Mouse (Mus musculus) naive thymus-derived CD4-positive, alpha-beta T cell, adult 2 months (primary cell): ENCODE measurements around the gene Cd8a.
"Not testable (repeated sequence)": the region's sequence is repeated elsewhere in the genome, so short reads cannot be mapped to it uniquely, and the experiment has no call there.

Experiments
- DNase-seq: peaks from one replicate; pipeline ENCODE4 v3.0.0-alpha.2; 2011; ENCODE audit warnings: low read depth

The Cd8a gene

DNA sequence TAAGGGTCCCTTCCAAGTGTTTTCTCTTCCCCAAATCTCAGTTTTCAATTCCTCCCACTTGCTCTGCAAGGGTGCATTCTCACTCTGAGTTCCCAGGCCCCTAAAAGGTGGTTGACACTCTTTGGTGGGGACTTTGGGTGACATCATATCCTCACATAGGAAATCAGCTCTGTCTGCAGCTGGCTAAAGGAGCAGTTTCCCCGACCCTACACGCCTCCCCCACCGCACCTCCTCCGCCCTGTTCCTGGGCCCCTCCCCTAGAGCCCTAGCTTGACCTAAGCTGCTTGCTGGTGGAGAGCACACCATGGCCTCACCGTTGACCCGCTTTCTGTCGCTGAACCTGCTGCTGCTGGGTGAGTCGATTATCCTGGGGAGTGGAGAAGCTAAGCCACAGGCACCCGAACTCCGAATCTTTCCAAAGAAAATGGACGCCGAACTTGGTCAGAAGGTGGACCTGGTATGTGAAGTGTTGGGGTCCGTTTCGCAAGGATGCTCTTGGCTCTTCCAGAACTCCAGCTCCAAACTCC, at the start of gene Cd8a:
Gene Cd8a (plus strand): TSS at position 179 of the 527 bp plus-strand sequence.
- DNase-seq = no peak

GRCm38 (mm10) chr6:71324816-71325215, 48.4 kb upstream of the Cd8a start:
- no peak for DNase-seq

DNA sequence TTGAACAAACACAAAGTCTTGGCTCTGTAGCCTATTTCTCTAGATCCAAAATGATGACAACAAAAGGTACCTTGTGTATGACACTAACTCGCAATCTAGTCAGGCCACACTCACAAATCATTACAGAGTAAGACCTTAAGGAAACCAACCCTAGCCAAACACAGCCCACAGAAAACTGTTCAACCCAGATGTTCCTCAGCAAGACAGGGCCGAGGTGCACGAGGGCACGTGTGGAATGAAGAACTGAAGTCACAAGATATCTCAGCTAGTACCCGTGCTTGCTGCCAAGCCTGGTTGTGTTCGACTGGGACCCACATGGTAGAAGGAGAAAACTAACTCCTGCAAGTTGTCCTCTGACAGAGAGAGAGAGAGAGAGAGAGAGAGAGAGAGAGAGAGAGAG, 43.3 kb upstream of the Cd8a start:
- no peak for DNase-seq

- no peak for DNase-seq
These were observed 42.7 kb upstream of the Cd8a start for GRCm38 (mm10) chr6:71330486-71330885.

DNA sequence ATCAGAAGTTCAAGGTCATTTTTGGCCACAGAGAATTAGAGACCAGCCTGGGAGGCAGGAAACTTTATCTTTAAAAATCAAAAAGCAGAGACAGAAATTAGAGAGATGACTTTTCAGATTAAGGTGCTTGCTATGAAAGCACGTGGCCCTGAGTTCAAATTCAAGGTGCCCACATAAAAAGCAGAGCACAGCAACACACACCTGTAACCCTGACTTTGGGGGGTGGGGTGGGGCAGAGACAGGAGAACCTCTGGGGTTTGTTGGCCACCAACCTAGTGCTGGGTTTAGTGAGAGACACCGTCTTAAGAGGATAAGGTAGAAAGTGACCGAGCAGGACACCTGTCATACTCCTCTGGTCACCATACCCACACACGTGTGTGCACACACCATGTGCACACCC, 41.7 kb upstream of the Cd8a start:
- DNase-seq = not testable (repeated sequence)

- DNase-seq = no peak
These were observed 40.8 kb upstream of the Cd8a start for GRCm38 (mm10) chr6:71332236-71332965.

GRCm38 (mm10) chr6:71333031-71333430, 40.2 kb upstream of the Cd8a start:
- no peak for DNase-seq

GRCm38 (mm10) chr6:71333578-71334273, 39.5 kb upstream of the Cd8a start:
- no peak for DNase-seq

DNA sequence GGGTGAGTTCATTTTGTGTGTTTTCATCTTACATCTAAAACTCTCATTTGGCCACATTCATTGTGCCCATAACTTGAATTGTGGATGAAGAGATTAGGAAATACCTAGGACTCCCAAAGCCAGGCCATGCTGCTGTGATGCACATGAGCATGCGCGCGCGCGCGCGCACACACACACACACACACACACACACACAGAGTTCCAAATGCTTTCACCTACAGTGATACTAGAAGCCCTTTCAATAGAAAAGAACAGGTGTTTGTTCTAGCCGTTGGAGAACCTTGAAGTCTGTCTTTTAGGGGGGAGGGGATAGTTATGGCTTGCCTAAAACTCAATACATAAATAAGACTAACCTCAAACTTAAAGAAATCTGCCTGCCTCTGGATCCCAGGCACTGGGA, 35.6 kb upstream of the Cd8a start:
- DNase-seq = no peak

DNA sequence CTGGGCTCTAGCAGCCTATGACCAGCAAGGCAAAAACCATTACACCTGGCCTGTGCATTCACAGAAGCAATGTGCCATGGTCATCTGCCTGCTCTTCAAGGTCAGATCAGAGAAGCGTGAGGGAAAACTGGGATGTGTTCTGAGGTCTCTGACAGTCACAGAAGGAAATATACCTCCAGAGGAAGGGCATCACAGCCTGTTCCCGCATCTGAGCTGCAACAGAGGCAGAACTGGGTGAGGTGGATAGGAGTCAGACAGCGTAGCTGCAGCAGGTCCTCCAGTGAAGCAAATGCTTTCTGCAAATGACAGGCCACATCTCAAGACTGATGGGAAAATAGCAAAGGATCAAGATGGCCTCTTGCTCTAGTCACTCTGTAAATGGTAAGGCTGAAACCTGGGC, 34.3 kb upstream of the Cd8a start:
- no peak for DNase-seq

- no peak for DNase-seq
These were observed 33.9 kb upstream of the Cd8a start for GRCm38 (mm10) chr6:71339351-71339750.

- no peak for DNase-seq
These were observed 32.0 kb upstream of the Cd8a start for GRCm38 (mm10) chr6:71341179-71341578.

GRCm38 (mm10) chr6:71348006-71348405, 25.2 kb upstream of the Cd8a start:
- DNase-seq = no peak

- DNase-seq = no peak
These were observed 22.0 kb upstream of the Cd8a start for GRCm38 (mm10) chr6:71351201-71351600.

- DNase-seq = no peak
These were observed 21.0 kb upstream of the Cd8a start for GRCm38 (mm10) chr6:71352201-71352600.

DNA sequence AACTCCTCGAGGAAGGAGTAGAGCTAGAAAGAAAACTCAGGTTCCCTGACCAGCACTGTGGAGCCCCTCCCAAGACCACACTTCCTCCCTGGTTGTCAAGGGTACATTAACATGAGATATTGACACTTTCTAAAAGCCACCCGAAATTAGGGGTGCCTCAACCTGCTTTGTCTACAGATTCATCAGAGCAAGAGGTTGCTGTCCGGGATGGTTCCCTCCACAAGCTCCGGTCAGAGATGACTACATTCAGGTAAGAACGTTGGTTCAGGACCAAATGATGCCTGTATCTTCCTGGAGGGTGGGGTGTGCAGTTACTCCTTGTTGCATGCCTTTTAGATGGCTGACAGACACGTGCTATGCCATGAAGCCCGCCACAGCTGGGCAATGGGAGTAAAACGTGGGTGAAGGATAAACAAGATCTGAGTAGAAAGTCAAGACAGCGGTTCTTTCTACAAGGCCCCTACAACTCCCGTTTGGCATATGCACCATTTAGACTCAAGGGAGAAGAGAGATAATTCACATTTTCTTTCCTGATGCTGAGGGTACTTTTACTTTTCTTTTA, 20.3 kb upstream of the Cd8a start:
- DNase-seq = no peak

DNA sequence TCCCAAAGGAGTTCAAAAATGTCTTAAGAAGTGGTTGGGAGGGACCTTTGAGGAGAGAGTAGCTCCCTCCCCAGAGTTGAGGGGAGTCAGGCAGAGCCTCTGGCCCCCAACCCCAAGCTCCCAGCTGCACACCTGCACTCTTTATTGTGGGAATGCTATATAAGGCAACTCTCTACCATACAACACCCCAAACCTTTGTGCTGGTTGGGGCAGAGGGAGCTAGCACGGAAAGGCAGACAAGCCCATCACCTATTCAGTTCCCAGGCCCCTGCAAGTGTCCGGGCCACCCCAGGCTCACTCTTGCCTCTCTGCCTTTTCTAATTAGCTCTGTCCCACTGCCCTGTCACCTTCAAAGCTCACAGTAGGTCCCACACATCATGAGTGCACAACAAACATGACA, 19.5 kb upstream of the Cd8a start:
- no peak for DNase-seq

DNA sequence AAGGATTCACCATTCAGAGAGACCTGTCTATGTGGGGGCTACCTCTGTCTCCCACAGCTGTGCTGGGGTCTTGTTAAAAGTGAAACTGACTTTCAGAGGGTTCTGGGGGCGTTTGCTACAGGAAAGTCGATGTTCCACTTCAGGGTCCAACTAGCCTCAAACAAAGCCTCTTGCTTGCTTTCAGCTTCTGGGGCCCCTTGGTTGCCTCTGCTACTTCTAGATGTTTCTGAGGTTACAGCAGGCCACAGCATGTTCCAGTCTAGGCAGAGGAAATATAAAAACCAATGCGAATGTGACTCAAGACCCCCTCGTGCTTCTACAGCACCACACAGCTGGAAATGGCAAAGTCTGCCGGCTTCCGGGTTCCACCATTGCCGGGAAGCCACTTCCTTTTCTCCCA, 15.7 kb upstream of the Cd8a start:
- DNase-seq = no peak

- DNase-seq = no peak
These were observed 13.0 kb upstream of the Cd8a start for GRCm38 (mm10) chr6:71360221-71360620.

DNA sequence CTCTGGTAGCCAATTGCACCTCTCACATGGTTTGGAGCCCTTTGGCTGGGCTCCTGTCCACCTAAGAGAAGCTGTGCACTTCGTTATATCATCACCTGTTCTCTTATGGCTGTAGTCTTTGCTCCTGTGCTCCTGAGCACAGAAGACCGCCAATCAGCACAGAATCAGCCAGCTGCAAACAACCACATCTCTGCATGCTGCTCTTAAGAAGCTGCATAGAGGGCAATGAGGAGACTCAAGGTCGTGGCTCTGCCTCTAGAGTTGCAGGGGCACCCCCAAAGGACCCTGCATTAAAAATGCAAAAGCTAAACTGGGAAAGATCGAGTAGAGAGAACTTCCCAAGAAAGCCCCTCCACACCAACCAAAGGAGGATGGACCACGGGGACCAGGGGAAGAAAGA, 12.5 kb upstream of the Cd8a start:
- no peak for DNase-seq

DNA sequence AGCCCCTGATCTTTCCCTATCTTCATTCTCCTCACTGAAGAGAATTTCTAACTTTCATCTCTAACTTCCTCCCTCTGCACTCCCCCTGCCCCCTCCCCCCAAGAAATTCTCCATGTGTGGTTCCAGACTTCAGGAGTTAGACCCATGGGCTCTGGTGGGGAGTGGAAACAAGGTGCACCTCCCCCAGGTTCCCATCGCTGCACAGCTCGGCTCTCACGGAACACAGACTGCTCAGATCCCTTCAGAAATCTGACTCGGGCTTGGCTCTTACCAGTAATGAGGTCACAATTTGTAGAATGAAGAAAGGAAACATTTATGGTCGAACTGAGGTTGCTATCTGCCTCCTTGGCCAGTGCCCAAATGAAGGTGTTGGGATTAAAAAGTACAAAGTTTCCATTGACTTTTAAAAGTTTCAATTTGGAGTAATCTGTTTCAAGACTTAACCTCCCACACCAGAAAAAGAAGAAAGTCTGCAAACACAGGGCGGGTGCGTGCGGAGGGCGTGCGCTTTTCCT, 12.0 kb upstream of the Cd8a start:
- DNase-seq = no peak

DNA sequence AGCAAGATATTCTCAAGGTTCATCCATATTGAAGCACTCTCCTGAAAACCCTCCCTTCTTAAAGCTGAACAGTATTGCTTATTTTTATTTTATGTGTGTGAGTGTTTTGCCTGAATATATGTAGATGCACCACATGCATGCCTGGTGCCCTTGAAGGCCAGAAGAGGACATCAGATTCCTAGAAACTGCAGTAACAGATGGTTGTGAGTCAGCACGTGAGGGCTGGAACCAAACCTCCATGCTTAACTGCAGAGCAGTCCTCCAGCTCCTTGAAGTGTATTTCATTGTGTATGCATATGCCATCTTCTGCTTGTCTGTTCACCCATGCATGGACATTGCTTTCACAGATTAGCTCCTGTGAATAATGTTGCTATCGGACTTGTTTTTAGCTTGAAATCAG, 9.2 kb upstream of the Cd8a start:
- no peak for DNase-seq

GRCm38 (mm10) chr6:71369416-71369815, 3.8 kb upstream of the Cd8a start:
- DNase-seq = no peak
